Mouse (Mus musculus) C2C12 (cell line): ENCODE data around the gene Ppa1. TPM values are rescaled to one million over a fixed set of nuclear protein-coding genes. Genes with fewer than 3 reads are reported as not detected.

Experiments used
- H3K27me3 ChIP-seq: one replicate; pipeline ENCODE4 v1.6.1; 2011; ENCODE audit not compliant: control insufficient read depth, insufficient read depth, insufficient read length
- H3K36me3 ChIP-seq: one replicate; pipeline ENCODE4 v1.6.1; 2011; ENCODE audit not compliant: control insufficient read depth, insufficient read depth
- H3K4me3 ChIP-seq: one replicate; pipeline ENCODE4 v1.5.1; 2011; ENCODE audit warnings: mild to moderate bottlenecking, control low read depth; ENCODE audit not compliant: poor library complexity, insufficient read depth, severe bottlenecking
- H3K79me2 ChIP-seq: one replicate; pipeline ENCODE4 v1.6.1; 2011; ENCODE audit not compliant: control insufficient read depth, insufficient read depth
- H3K79me3 ChIP-seq: one replicate; pipeline ENCODE4 v1.6.1; 2011; ENCODE audit warnings: low read depth, control low read depth
- H3ac ChIP-seq: one replicate; pipeline ENCODE3; 2011; ENCODE audit warnings: low read depth; ENCODE audit not compliant: control insufficient read depth, insufficient read length
- CEBPB ChIP-seq: IDR thresholded peaks from one replicate; pipeline ENCODE4 v1.6.1; 2011; ENCODE audit warnings: low read depth, mild to moderate bottlenecking, control low read depth, moderate library complexity
- CTCF ChIP-seq: IDR thresholded peaks from one replicate; pipeline ENCODE4 v1.5.1; 2011; ENCODE audit not compliant: control insufficient read depth, insufficient read depth, insufficient read length
- FOSL1 ChIP-seq: IDR thresholded peaks from one replicate; pipeline ENCODE4 v1.8.0; 2011; ENCODE audit warnings: mild to moderate bottlenecking, low read length; ENCODE audit not compliant: poor library complexity, insufficient read depth, severe bottlenecking
- MAX ChIP-seq: IDR thresholded peaks from one replicate; pipeline ENCODE4 v1.6.1; 2011; ENCODE audit warnings: mild to moderate bottlenecking, control low read depth
- MYOD1 ChIP-seq: IDR thresholded peaks from one replicate; pipeline ENCODE4 v1.6.1; 2011; ENCODE audit warnings: low read depth; ENCODE audit not compliant: control insufficient read depth, insufficient read length
- MYOG ChIP-seq: IDR thresholded peaks from one replicate; pipeline ENCODE4 v1.6.1; 2011; ENCODE audit not compliant: control insufficient read depth, insufficient read length; ENCODE audit errors: extremely low read depth
- USF1 ChIP-seq: IDR thresholded peaks from one replicate; pipeline ENCODE4 v1.6.1; 2011; ENCODE audit warnings: low read depth, mild to moderate bottlenecking, control low read depth, moderate library complexity
- polyA plus RNA-seq: library from polyadenylated mRNA; unstranded; fragments of >200 nt; fragmentation: generic; extraction: Trizol; gene quantifications from one replicate; pipeline ENCODE4 v1.2.1, GENCODE M21; 2012; ENCODE audit warnings: missing spikeins

Ppa1 gene
- polyA plus RNA-seq, 1 experiment = 189 TPM

DNA sequence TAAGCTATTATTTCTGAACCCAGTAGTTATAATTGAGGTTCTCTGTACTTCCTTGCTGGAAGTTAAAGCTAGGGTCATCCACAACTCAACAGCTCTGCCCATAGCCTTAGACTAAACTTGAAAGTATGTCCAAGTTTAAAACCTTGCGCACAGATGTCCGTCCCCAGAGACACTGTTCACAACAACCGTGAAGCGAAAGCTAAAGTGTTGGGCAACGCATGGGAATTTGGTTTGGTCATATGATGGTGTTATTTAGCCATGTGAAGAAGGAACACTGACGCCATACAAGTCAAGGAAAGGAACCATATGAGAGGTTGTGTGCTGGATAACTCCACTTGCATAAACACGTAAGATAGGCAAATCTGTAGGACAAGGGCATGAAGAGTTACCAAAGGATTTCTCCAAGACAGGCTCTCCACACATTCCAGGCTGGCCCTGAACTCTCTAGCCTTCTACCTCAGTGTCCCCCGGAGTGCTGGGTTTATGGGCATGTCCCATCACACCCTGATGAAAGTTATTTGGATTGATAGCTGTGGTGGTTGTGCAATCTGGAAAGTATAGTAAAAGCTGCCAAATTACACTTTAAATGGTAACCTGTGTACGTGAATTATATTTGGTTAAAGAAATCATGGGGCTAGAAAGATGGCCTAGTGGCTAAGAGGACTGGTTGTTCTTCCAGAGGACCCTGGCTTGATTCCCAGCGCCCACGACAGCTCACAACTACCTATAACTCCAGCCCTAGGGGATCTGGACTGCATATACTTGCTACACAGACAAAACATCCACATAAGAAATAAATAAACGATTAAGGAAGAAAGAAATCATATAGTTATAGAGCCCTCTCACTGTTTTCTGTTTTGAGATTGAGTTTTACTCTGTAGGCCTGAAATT is 69.3 kb downstream of the Ppa1 start:
- no peaks in the 10 kb centered on the region for H3K79me3 ChIP-seq
- TF ChIP-seq FOSL1 = no peak
- TF ChIP-seq MYOD1 = no peak
- TF ChIP-seq USF1 = no peak
- no peak for TF ChIP-seq MAX
- TF ChIP-seq CEBPB = no peak
- no peak for TF ChIP-seq CTCF
- TF ChIP-seq MYOG = no peak
- H3K79me2 ChIP-seq = no peaks in the 10 kb centered on the region
- no peaks in the 10 kb centered on the region for H3K27me3 ChIP-seq
- H3ac ChIP-seq = no peak overlapping the region
- H3K36me3 ChIP-seq = no peaks in the 10 kb centered on the region
- H3K4me3 ChIP-seq = no peak overlapping the region

DNA sequence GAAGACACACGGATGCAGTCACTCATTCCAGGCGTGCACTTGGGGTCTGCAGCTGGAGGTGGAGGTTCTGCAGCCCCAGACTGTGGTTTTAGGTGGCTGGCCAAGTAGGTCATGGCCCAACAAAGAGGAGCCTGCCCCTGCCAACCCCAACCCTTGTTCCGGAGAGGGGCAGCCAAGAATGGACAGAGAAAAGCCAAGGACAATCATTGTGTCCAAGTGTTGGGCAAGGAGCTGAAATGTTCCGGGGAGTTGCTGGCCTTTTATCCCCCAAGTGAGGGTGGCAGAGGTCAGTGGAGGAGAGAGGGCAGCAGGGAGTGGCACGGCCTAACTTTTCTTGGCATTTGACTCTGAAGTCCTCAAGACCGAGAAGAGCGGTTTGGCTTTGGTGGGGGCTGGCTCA is 72.0 kb downstream of the Ppa1 start:
- H3ac ChIP-seq = no peak overlapping the region
- no peak for TF ChIP-seq CTCF
- no peak for TF ChIP-seq FOSL1
- no peak for TF ChIP-seq CEBPB
- TF ChIP-seq MYOG = no peak
- TF ChIP-seq MYOD1 = no peak
- no peak for TF ChIP-seq MAX
- no peak for TF ChIP-seq USF1
- no peak overlapping the region for H3K4me3 ChIP-seq
- no peaks in the 10 kb centered on the region for H3K27me3 ChIP-seq
- H3K79me3 ChIP-seq = no peaks in the 10 kb centered on the region
- no peaks in the 10 kb centered on the region for H3K79me2 ChIP-seq
- no peaks in the 10 kb centered on the region for H3K36me3 ChIP-seq

DNA sequence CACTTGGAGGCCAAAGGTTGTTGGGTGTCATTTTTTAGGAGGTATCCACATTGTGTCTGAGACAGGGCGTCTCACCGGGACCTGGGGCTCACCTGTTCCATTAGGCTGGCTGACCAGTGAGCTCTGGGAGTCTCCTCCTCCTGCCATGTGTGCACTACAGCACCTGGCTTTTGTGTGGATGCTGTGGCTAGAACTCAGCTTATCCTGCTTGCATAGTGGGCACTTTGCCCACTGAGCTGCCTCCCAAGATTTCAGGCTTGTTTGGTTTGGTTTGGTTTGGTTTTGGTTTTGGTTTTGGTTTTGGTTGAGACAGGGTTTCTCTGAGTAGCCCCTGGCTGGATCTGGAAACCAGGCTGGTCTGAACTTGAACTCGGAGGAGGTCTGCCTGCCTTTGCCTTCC is 73.9 kb downstream of the Ppa1 start:
- H3K27me3 ChIP-seq = no peaks in the 10 kb centered on the region
- no peak overlapping the region for H3K4me3 ChIP-seq
- H3K36me3 ChIP-seq = no peaks in the 10 kb centered on the region
- H3K79me3 ChIP-seq = no peaks in the 10 kb centered on the region
- H3ac ChIP-seq = no peak overlapping the region
- H3K79me2 ChIP-seq = no peaks in the 10 kb centered on the region
- TF ChIP-seq FOSL1 (no peak), MYOD1 (no peak), CEBPB (no peak), USF1 (no peak), MAX (no peak), MYOG (no peak)

DNA sequence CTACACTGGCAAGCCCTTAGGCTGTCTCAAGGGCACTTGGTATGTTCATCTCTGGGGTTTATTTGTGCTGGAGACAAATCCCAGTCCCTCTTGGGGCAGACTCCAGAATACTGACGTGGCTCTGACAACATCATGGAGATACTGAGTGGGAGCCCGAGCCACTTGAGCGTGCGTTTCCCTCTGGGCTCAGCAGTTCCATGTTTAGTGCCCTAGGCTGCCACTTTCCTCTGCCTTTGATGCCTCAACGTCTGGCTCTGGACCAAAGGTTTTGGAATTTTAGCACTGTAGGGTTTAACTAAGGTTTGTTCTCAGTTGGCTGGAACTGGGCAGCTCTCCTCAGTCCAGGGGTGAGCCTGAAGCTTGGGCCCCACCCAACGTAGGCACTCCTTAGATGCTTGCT is 74.9 kb downstream of the Ppa1 start:
- Histone ChIP-seq H3K4me3 (no peak overlapping the region), H3K79me3 (no peaks in the 10 kb centered on the region), H3ac (no peak overlapping the region), H3K36me3 (no peaks in the 10 kb centered on the region), H3K27me3 (no peaks in the 10 kb centered on the region), H3K79me2 (no peaks in the 10 kb centered on the region)
- TF ChIP-seq MYOD1 (no peak), MAX (no peak), FOSL1 (no peak), CTCF (no peak), CEBPB (no peak), MYOG (no peak), USF1 (no peak)

Other genes starting within 250 kb of the Ppa1 start
- not detected for gene Nodal, start 230.6 kb upstream of the Ppa1 start, polyA plus RNA-seq
- gene Eif4ebp2, start 195.9 kb upstream of the Ppa1 start, polyA plus RNA-seq = 42.3 TPM
- gene Lrrc20, start 172.8 kb upstream of the Ppa1 start, polyA plus RNA-seq = 11.8 TPM
- gene Npffr1, start 53.1 kb upstream of the Ppa1 start, polyA plus RNA-seq = not detected
- gene Sar1a, start 31.7 kb downstream of the Ppa1 start, polyA plus RNA-seq = 150 TPM
- 20.3 TPM for gene Tysnd1, start 47.0 kb downstream of the Ppa1 start, polyA plus RNA-seq
- 12.4 TPM for gene Aifm2, start 66.7 kb downstream of the Ppa1 start, polyA plus RNA-seq
- 10.5 TPM for gene H2afy2, start 135.6 kb downstream of the Ppa1 start, polyA plus RNA-seq